Mouse (Mus musculus): ENCODE data around the gene Fth1.

DNA sequence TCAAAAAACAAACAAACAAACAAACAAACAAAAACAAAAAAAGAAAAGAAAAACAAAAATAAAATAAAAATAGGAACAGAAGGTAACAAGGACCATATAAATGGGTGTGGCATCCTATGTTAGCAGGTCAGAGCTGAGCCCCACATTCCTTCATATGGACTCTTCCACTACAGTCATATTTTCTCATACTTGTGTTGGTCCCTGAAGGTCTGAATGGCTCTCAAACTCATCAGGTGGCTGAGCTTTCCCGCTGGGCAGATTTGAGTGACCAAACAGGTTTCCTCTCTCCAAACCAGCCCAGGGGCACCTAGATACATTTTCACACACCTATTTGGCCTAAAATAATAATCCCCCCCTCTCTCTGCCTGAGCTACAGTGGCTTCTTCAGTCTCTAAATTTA, 31.0 kb downstream of the Fth1 start:
- no peak for TF ChIP-seq CTCF (IDR thresholded peaks at IDR 0.05; ENCODE audit: low read depth)
- TF ChIP-seq EP300 (IDR thresholded peaks at IDR 0.05; ENCODE audit: low read depth), result no peak

Measured in liver, postnatal 0 days (tissue).